Mouse (Mus musculus): ENCODE measurements around the gene Rps6kb1.
"Not testable (repeated sequence)": the region's sequence is repeated elsewhere in the genome, so short reads cannot be mapped to it uniquely, and the experiment has no call there.

The Rps6kb1 gene

DNA sequence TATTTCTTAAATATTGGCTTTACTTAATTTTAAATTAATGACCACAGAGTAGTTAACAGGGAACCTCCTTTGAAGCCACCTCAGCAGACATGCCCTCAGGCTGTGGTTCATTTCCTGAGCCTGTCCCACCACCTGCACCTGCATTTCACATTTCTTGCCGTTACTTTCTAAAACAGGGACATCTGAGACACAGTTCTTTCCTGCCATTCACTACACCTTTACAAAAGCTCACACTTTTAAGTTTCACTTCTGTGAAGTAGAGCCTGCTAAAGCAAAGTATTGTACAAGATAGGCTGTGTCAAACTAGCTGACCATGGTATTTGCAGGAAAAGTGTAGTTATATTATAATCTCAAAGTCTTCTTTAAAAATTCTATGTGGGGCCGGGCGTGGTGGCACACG, 5.8 kb downstream of the Rps6kb1 start:
- H3K27me3 ChIP-seq (ENCODE audit: control insufficient read depth, insufficient read depth, low read length, poor library complexity, severe bottlenecking) = no peaks in the 10 kb centered on the region
- peak; percentile 26 for DNase-seq (ENCODE audit: low read depth, low spot score)
- H3K36me3 ChIP-seq (ENCODE audit: control insufficient read depth, insufficient read depth, low read length, poor library complexity, severe bottlenecking) = no peaks in the 10 kb centered on the region

DNA sequence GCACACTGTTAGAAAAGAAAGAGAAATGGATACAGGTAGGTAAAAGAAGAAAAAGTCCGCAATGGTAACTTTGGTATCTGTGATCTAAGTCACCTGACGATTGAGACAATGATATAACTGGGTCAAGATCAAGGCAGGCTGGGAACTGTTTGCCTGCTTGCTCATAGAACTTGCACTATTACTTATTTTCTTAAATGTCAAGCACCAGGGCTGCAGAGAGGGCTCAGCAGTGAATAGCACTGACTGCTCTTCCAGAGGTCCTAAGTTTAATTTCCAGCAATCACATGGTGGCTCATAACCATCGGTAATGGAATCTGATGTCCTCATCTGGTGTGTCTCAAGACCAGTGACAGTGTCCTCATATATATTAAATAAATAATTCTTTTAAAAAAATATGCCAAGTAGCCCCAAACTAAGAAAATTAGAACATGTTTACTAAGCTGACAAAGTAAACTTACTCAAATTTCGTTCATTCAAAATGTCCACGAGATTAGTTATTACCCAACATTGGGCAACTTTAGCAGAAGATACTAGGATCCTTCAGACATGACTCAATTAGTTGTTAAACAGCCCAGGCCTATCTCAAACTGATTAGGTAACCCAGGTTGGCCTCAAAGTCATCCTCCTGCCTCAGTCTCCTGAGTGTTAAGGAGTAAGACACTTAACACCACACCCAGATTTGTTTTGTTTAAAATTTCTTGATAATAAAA, 10.2 kb downstream of the Rps6kb1 start:
- no peaks in the 10 kb centered on the region for H3K27me3 ChIP-seq (ENCODE audit: control insufficient read depth, insufficient read depth, low read length, poor library complexity, severe bottlenecking)
- 0 out of 2 replicates have a peak, but pooled peaks cover 5% of the 10 kb centered on the region for H3K36me3 ChIP-seq (ENCODE audit: control insufficient read depth, insufficient read depth, low read length, poor library complexity, severe bottlenecking)
- DNase-seq (ENCODE audit: low read depth, low spot score) = no peak

- DNase-seq (ENCODE audit: low read depth, low spot score); H3K36me3 ChIP-seq (ENCODE audit: control insufficient read depth, insufficient read depth, low read length, poor library complexity, severe bottlenecking): not testable (repeated sequence)
Observed at GRCm38 (mm10) chr11:86533302-86533701, 11.3 kb downstream of the Rps6kb1 start.

DNA sequence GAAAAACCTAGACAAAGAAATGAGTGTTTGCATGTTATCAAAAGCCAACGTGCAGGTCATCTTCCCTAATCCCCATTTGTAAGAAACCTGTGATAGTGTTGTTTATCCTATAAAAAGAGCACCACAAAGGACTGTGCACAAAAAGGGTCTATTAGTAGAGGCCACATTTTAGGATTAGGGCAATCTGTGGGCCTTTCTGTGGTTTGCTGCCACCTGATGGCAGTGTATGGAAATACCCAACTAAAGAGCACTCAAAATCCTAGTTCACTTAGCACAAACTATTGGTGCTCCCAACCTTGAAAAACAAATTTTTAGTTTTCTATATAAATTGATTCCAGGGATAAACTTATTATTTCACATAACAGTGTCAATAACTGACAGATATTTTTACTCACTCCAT, 11.8 kb downstream of the Rps6kb1 start:
- DNase-seq (ENCODE audit: low read depth, low spot score) = peak; percentile 61
- peaks cover 11% of the 10 kb centered on the region; the same call in 1 of the 2 replicates for H3K36me3 ChIP-seq (ENCODE audit: control insufficient read depth, insufficient read depth, low read length, poor library complexity, severe bottlenecking)
- no peaks in the 10 kb centered on the region for H3K27me3 ChIP-seq (ENCODE audit: control insufficient read depth, insufficient read depth, low read length, poor library complexity, severe bottlenecking)

More at GRCm38 (mm10) chr11:86533302-86533701, 11.3 kb downstream of the Rps6kb1 start:
- not testable (repeated sequence) for H3K27me3 ChIP-seq (ENCODE audit: control insufficient read depth, insufficient read depth, low read length, poor library complexity, severe bottlenecking)

DNA sequence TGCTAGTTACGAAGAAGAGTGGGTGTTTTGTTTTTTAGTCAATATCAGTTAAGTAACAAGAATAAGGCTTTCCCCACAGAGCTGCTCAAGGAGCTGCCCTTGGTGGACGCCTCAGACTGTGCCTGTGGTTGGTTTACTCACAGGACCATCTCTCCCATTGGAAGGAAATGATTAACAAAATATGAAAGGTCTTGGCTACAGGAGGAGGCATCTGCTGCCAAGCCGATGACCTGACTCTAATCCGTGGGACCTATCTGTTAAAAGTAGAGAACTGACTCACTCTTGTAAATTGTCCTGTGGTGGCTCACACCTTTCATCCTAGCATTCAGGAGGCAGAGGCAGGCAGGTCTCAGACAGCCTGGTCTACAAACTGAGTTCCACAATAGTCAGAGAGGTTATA, 17.1 kb downstream of the Rps6kb1 start:
- Histone ChIP-seq H3K36me3 (ENCODE audit: control insufficient read depth, insufficient read depth, low read length, poor library complexity, severe bottlenecking) (peaks cover 17% of the 10 kb centered on the region; the same call in 1 of the 2 replicates), H3K27me3 (ENCODE audit: control insufficient read depth, insufficient read depth, low read length, poor library complexity, severe bottlenecking) (no peaks in the 10 kb centered on the region)
- no peak for DNase-seq (ENCODE audit: low read depth, low spot score)

GRCm38 (mm10) chr11:86519751-86520150, 24.9 kb downstream of the Rps6kb1 start:
- no peak for DNase-seq (ENCODE audit: low read depth, low spot score)
- Histone ChIP-seq H3K27me3 (ENCODE audit: control insufficient read depth, insufficient read depth, low read length, poor library complexity, severe bottlenecking) (no peaks in the 10 kb centered on the region), H3K36me3 (ENCODE audit: control insufficient read depth, insufficient read depth, low read length, poor library complexity, severe bottlenecking) (peaks cover 15% of the 10 kb centered on the region)

DNA sequence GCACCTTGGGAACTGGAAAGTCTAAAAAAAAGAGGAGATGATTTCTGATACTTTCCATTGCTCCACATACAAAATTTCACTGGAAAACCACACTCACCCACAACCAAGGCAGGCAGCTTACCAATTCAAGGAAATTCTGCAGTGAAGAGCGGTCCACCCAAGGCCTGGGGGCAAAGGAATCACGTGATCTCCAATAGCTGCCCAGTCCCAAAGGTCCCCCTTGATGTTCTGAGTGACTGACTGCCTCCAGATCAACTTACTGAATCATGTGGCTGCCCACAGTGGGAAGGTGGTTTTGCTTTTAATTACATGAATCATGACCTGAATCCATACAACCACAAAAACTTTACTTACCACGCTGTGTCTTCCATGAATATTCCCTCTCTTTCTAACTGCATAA, 27.4 kb downstream of the Rps6kb1 start:
- no peaks in the 10 kb centered on the region for H3K27me3 ChIP-seq (ENCODE audit: control insufficient read depth, insufficient read depth, low read length, poor library complexity, severe bottlenecking)
- H3K36me3 ChIP-seq (ENCODE audit: control insufficient read depth, insufficient read depth, low read length, poor library complexity, severe bottlenecking) = peaks cover 14% of the 10 kb centered on the region
- no peak for DNase-seq (ENCODE audit: low read depth, low spot score)

GRCm38 (mm10) chr11:86516620-86517019, 28.0 kb downstream of the Rps6kb1 start:
- Histone ChIP-seq H3K27me3 (ENCODE audit: control insufficient read depth, insufficient read depth, low read length, poor library complexity, severe bottlenecking) (no peaks in the 10 kb centered on the region), H3K36me3 (ENCODE audit: control insufficient read depth, insufficient read depth, low read length, poor library complexity, severe bottlenecking) (peaks cover 16% of the 10 kb centered on the region)
- no peak for DNase-seq (ENCODE audit: low read depth, low spot score)

- no peak for DNase-seq (ENCODE audit: low read depth, low spot score)
- Histone ChIP-seq H3K36me3 (ENCODE audit: control insufficient read depth, insufficient read depth, low read length, poor library complexity, severe bottlenecking) (peaks cover 15% of the 10 kb centered on the region), H3K27me3 (ENCODE audit: control insufficient read depth, insufficient read depth, low read length, poor library complexity, severe bottlenecking) (no peaks in the 10 kb centered on the region)
Observed at GRCm38 (mm10) chr11:86507991-86508390, 36.6 kb downstream of the Rps6kb1 start.

DNA sequence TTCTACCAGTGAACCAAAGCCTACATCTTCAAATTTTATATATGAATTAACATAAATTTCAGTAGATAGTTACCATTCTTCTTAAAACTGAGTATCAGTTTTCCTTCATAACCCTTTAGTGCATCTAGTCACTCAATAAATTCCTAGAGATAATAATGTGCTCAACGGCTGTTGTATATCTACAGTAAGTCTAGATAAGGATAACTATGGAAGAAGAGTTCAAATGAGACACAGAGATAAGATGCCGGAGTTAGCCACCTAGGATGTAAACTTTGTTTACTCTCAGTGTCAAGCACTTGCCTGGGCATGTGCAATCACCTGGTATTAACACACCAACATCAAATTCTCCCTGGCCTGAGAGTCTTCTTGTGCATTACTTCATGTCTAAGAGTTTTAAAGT, 37.3 kb downstream of the Rps6kb1 start:
- peaks cover 13% of the 10 kb centered on the region for H3K36me3 ChIP-seq (ENCODE audit: control insufficient read depth, insufficient read depth, low read length, poor library complexity, severe bottlenecking)
- DNase-seq (ENCODE audit: low read depth, low spot score) = no peak
- no peaks in the 10 kb centered on the region for H3K27me3 ChIP-seq (ENCODE audit: control insufficient read depth, insufficient read depth, low read length, poor library complexity, severe bottlenecking)

DNA sequence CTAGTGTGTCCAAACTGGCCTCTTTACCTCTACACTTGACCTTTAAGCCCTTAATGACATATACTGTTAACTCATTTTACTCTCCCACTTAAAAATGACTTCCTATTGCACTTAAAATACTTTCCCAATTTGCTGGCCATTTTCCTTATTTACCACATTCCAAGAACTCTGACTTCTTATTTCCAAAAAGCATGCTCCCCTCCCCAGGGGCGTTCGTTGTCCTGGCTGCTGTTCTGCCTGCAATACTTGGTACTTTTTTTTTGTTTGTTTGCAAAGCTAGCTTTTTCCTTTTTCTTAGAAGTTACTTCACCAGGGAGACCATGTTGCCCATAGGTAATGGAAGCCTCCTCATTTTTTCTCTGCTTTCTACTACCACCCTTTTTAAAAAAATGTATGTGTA, 41.5 kb downstream of the Rps6kb1 start:
- DNase-seq (ENCODE audit: low read depth, low spot score) = no peak
- Histone ChIP-seq H3K27me3 (ENCODE audit: control insufficient read depth, insufficient read depth, low read length, poor library complexity, severe bottlenecking) (no peaks in the 10 kb centered on the region), H3K36me3 (ENCODE audit: control insufficient read depth, insufficient read depth, low read length, poor library complexity, severe bottlenecking) (peaks cover 17% of the 10 kb centered on the region)

DNA sequence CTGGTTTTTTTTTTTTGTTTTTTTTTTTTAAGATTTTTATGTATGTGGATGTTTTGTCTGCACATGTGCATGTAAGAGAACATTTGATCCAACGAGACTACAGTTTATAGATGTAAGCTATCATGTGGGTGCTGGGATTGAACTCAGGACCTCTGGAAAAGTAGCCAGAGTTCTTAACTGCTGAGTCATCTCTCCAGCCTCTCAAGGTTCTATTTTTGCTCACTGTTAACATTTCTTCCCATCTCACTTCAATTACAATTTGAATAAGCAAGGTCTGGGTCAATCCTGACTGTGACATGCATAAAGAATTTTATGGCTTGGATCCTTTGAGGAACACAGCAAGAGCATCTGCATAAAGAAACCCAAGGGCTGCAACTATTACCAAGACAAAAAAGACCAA, 43.8 kb downstream of the Rps6kb1 start:
- Histone ChIP-seq H3K27me3 (ENCODE audit: control insufficient read depth, insufficient read depth, low read length, poor library complexity, severe bottlenecking) (no peaks in the 10 kb centered on the region), H3K36me3 (ENCODE audit: control insufficient read depth, insufficient read depth, low read length, poor library complexity, severe bottlenecking) (peaks cover 20% of the 10 kb centered on the region)
- DNase-seq (ENCODE audit: low read depth, low spot score) = no peak

DNA sequence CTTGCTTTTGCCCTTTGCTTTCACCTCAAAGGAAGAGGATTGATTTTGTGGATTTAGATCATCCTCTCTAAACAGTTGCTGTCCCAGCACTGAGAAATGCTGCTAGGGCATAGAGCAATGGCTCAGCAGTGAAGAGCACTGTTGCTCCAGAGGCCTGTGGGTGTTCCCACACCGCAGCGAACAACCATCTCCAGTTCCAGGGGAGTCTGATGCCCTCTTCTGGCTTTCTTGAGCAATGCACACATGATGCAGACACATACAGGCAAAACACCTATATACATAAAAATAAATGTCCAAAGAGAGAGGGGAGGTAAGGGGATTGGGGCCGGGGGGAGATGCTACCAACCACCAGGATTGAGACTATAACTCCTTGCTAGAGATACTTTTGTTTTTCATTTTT, 46.7 kb downstream of the Rps6kb1 start:
- H3K36me3 ChIP-seq (ENCODE audit: control insufficient read depth, insufficient read depth, low read length, poor library complexity, severe bottlenecking) = peaks cover 15% of the 10 kb centered on the region
- no peaks in the 10 kb centered on the region for H3K27me3 ChIP-seq (ENCODE audit: control insufficient read depth, insufficient read depth, low read length, poor library complexity, severe bottlenecking)
- DNase-seq (ENCODE audit: low read depth, low spot score) = peak; percentile 20

GRCm38 (mm10) chr11:86497356-86497755, 47.2 kb downstream of the Rps6kb1 start:
- Histone ChIP-seq H3K36me3 (ENCODE audit: control insufficient read depth, insufficient read depth, low read length, poor library complexity, severe bottlenecking) (peaks cover 15% of the 10 kb centered on the region), H3K27me3 (ENCODE audit: control insufficient read depth, insufficient read depth, low read length, poor library complexity, severe bottlenecking) (no peaks in the 10 kb centered on the region)
- DNase-seq (ENCODE audit: low read depth, low spot score) = no peak

- DNase-seq (ENCODE audit: low read depth, low spot score) = no peak
- Histone ChIP-seq H3K27me3 (ENCODE audit: control insufficient read depth, insufficient read depth, low read length, poor library complexity, severe bottlenecking) (no peaks in the 10 kb centered on the region), H3K36me3 (ENCODE audit: control insufficient read depth, insufficient read depth, low read length, poor library complexity, severe bottlenecking) (no peaks in the 10 kb centered on the region; the same call in 1 of the 2 replicates)
Observed at GRCm38 (mm10) chr11:86490782-86491181, 53.8 kb downstream of the Rps6kb1 start.
